Mouse (Mus musculus): ENCODE data around the gene Rhot2.

- TF ChIP-seq CTCF (IDR thresholded peaks at IDR 0.05; ENCODE audit: extremely low read depth, insufficient read length, insufficient replicate concordance, low read depth, low read length) (peak; percentile 56; the same call in 1 of the 2 replicates), POLR2A (IDR thresholded peaks at IDR 0.05; ENCODE audit: low read depth, low read length) (no peak)
Observed at GRCm38 (mm10) chr17:25828712-25829557, 15.7 kb downstream of the Rhot2 start, which contains the start of gene Jmjd8.

All from small intestine, adult 2 months (tissue).